Mouse (Mus musculus): Measurements from ENCODE around the gene Sim2. TPM values are rescaled to one million over a fixed set of nuclear protein-coding genes. Genes with fewer than 3 reads are reported as not detected.
A peak's percentile ranks its signal among the peaks of the same experiment; 100 is the strongest.

Sim2 gene
- polyA plus RNA-seq (2015; fragmentation: Nextera tagmentation; extraction: Ambion mirVana), result 0.05 and 0.67 TPM in 2 replicates

DNA sequence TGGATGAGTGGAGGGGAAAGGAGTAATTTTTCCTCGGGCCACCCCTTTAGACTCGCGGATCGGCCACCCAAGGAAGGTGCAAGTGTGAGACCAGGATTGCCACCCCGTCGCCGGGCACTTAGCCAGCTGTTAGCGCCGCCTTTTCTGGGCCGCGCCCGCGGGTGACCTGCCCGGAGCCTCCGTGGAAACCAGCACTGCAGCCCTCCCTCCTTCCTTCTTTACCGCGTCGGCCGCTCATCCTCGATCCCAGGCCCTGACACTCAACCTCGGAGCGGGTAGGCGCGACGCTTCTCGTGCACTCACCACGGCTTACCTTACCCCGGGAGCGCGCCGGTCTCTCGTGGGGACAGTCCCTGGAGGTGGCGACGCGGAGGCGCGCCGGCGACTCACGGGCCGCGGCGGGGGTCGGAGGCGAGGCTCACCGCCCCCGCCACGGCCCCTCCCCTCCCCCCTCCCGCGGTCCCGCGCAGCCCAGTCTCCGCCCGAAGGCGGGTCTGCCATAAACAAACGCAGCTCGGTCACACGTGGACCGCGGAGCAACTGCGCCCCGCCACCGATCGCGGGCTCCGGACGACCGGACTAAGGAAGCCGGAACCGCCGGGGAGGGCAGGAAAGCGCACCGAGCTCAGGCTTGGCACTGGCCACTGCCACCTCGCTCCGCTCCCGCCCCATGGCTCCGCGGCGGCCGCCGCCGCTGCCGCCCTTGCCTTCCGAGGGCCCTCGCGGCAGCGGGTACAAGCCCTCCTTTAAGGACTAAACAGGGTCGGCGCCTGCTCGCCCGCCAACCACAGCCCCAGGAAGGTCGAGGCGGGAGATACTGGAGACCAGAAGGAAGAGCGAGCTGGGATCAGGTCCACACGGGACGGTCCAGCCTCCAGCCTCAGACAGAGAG lies at the start of gene Sim2:
Sim2 (plus strand) TSS at position 221 of the 892 bp plus-strand sequence.
- Histone ChIP-seq H3K27me3 (peaks cover 97% of the 10 kb centered on the region), H3K27ac (no peak within 1 kb of the TSS), H3K4me3 (peak within 1 kb of the TSS; percentile 49), H3K36me3 (no peaks in the 10 kb centered on the region), H3K4me1 (replicated peaks) (peaks cover 24% of the 10 kb centered on the region), H3K9me3 (replicated peaks) (no peaks in the 10 kb centered on the region), H3K4me2 (peak within 1 kb of the TSS; percentile 78), H3K9ac (peak within 1 kb of the TSS; percentile 23)
- WGBS, result 2% methylated on average over 84 of the region's 96 CpGs
- ATAC-seq (replicated peaks; ENCODE audit: insufficient number of reproducible peaks, insufficient read depth, low FRiP score, low read depth), result no peak

DNA sequence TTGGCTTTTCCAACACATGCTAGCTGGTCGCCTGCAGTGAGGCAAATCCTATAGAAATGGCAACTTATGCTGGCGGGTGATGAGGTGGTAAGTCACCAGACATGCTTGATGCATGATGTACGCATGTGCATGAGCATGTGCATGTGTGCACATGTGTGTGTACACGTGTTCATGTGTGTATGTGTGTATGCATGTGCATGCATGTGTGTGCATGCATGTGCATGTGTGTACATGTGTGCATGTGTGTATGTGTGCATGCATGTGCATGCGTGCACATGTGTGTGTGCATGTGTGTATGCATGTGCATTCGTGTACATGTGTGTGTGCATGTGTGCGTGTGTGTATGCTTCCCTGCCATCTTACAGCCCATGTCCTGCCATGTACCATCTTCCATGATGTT lies 47.5 kb upstream of the Sim2 start:
- Histone ChIP-seq H3K4me2 (no peak overlapping the region), H3K9me3 (replicated peaks) (no peaks in the 10 kb centered on the region), H3K4me1 (replicated peaks) (peaks cover 6% of the 10 kb centered on the region; the same call in 1 of the 2 replicates), H3K27ac (no peak overlapping the region), H3K9ac (no peak overlapping the region), H3K4me3 (no peak overlapping the region), H3K36me3 (no peaks in the 10 kb centered on the region), H3K27me3 (peaks cover 25% of the 10 kb centered on the region)
- no peak for ATAC-seq (replicated peaks; ENCODE audit: insufficient number of reproducible peaks, insufficient read depth, low FRiP score, low read depth)
- WGBS, result 86% methylated on average over 7 of the region's 7 CpGs

DNA sequence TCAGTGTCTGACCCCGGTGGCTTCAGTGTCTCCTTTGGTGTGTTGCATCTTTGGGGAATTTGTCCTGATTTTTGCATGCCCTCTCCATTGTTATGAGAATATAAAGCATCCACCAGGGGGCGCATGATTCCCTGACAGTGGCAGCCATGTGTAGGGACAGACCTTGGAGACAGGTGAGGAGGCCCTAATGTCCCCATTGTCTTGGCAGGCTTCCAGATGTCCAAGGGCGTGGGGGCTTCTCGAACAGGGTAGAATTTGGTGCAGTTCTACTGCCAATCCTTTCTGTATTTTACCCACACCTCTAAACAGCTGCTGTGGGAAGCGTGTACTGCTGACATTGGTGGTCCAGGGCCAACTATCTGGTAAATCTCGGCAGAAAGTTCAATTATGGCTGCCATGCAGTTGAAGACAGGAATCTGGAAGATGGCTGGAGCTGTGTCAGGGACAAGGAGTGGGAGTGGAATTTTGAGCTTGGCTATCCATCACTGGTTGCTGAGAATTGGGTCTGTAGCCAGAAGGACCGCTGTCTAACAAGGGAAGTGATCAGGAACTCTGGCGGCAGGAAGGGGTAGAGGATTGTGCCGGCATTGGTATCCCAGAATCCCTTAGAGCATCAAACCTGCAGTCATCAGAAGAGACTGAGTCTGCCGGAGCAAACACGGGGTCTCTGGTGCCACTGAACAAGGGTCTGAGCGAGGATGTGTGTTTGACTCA lies 46.3 kb upstream of the Sim2 start:
- Histone ChIP-seq H3K27me3 (peaks cover 31% of the 10 kb centered on the region), H3K4me1 (replicated peaks) (peaks cover 6% of the 10 kb centered on the region; the same call in 1 of the 2 replicates), H3K9me3 (replicated peaks) (no peaks in the 10 kb centered on the region), H3K9ac (no peak overlapping the region), H3K4me3 (no peak overlapping the region), H3K36me3 (no peaks in the 10 kb centered on the region), H3K27ac (no peak overlapping the region), H3K4me2 (no peak overlapping the region)
- WGBS, result 59% methylated on average over 12 of the region's 12 CpGs
- ATAC-seq (replicated peaks; ENCODE audit: insufficient number of reproducible peaks, insufficient read depth, low FRiP score, low read depth), result no peak

DNA sequence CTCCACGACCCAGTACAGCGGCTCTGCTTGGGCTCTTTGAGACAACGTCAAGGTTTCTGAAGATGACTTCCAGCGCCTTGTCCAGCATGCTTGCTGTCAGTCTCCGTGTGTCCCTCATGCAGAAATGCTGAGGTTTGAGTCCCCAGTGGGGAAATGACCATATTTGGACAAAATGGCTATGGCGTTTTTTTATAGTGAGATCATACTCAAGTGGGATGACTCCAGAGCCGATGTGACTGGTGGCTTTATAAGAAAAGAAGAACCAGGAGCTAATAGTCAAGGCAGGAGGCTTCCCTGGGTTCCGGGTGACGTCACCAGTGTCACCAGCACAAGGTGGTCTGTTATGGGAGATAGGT lies 45.8 kb upstream of the Sim2 start:
- Histone ChIP-seq H3K4me3 (no peak overlapping the region), H3K27me3 (peaks cover 31% of the 10 kb centered on the region), H3K9me3 (replicated peaks) (no peaks in the 10 kb centered on the region), H3K4me1 (replicated peaks) (peaks cover 6% of the 10 kb centered on the region; the same call in 1 of the 2 replicates), H3K36me3 (no peaks in the 10 kb centered on the region), H3K27ac (no peak overlapping the region), H3K4me2 (no peak overlapping the region), H3K9ac (no peak overlapping the region)
- no peak for ATAC-seq (replicated peaks; ENCODE audit: insufficient number of reproducible peaks, insufficient read depth, low FRiP score, low read depth)
- WGBS, result 70% methylated on average over 9 of the region's 9 CpGs

DNA sequence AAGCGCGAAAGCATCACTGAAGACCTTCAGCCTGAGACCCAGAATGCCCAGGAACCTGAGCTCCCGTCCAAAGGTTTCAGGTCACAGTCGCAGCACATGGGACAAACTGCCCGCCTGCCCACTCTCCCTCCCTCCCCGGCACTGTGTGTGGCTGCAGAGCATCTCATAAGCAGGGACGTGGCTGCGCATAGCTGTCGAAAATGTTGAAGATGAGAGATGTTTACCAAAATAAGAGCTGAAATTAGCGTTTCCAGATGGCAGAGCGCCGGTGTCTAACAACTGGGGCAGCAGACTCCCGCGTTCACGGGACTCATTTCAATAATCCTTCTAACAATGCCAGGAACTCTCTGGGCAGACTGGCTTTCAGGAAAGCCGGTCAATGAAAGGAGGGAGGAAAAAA lies 44.2 kb upstream of the Sim2 start:
- no peaks in the 10 kb centered on the region for H3K36me3 ChIP-seq
- peaks cover 31% of the 10 kb centered on the region for H3K27me3 ChIP-seq
- H3K9ac ChIP-seq, result no peak overlapping the region
- WGBS, result 30% methylated on average over 16 of the region's 16 CpGs
- H3K9me3 ChIP-seq (replicated peaks), result no peaks in the 10 kb centered on the region
- no peak for ATAC-seq (replicated peaks; ENCODE audit: insufficient number of reproducible peaks, insufficient read depth, low FRiP score, low read depth)
- no peak overlapping the region for H3K27ac ChIP-seq
- H3K4me2 ChIP-seq, result peak overlapping the region; percentile 30
- H3K4me3 ChIP-seq, result no peak overlapping the region
- peaks cover 9% of the 10 kb centered on the region; the same call in 1 of the 2 replicates for H3K4me1 ChIP-seq (replicated peaks)

DNA sequence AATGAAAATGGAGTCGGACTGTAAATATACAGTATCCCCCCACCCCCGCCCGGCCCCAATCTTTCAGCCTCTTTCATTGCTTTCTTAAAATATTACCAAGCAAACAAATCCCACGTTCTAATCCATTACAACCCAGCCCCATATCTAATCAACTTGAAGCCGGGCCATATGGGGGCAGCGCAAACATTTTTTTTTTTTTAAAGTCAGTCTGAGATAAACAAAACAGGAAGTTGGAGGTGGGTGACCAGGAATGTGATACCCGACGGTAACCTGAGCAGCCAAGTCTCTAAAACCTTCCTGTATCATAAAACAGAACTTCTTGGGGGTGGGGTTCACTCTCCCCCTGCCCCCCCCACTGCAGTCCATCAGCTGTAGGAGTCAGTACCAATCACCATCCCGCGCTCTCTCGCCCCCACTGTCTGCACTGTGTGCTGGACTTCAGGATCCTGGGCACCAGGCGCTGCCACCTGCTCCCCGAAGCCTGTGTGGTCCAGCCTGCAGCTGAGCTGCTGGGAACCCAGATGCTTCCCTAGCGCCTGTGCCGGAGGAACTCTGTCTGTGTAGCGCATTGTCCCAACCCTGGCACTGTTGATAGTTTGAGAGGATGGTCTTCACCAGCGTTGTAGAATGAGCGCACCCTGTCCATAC lies 43.5 kb upstream of the Sim2 start:
- H3K4me3 ChIP-seq, result no peak overlapping the region
- no peak overlapping the region for H3K9ac ChIP-seq
- no peak overlapping the region for H3K27ac ChIP-seq
- H3K4me2 ChIP-seq, result peak overlapping the region; percentile 30
- H3K9me3 ChIP-seq (replicated peaks), result no peaks in the 10 kb centered on the region
- WGBS, result 40% methylated on average over 18 of the region's 18 CpGs
- ATAC-seq (replicated peaks; ENCODE audit: insufficient number of reproducible peaks, insufficient read depth, low FRiP score, low read depth), result no peak
- peaks cover 9% of the 10 kb centered on the region; the same call in 1 of the 2 replicates for H3K4me1 ChIP-seq (replicated peaks)
- peaks cover 31% of the 10 kb centered on the region for H3K27me3 ChIP-seq
- no peaks in the 10 kb centered on the region for H3K36me3 ChIP-seq

DNA sequence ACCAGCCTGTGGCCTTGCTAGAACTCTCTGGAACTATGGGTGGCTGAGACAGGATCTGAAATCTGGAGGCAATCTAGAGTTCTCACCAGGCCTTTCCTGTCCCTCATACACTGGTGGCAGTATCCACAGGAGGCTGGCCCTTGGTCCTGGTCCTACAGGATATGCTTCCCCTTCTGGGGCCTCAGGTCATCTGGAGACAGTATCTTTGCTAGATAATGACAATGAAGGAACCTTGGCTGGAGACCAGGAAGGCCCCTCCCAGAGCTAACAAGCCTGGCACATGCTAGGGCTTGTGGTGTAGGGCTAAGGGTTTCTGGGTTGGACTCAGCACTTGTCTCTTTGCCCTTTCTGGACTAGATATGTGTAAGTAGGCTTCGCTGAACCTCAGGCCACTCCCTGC lies 40.9 kb upstream of the Sim2 start:
- Histone ChIP-seq H3K4me3 (no peak overlapping the region), H3K9me3 (replicated peaks) (no peaks in the 10 kb centered on the region), H3K4me2 (no peak overlapping the region), H3K27me3 (peaks cover 31% of the 10 kb centered on the region), H3K36me3 (no peaks in the 10 kb centered on the region), H3K27ac (no peak overlapping the region), H3K4me1 (replicated peaks) (peaks cover 9% of the 10 kb centered on the region; the same call in 1 of the 2 replicates), H3K9ac (no peak overlapping the region)
- ATAC-seq (replicated peaks; ENCODE audit: insufficient number of reproducible peaks, insufficient read depth, low FRiP score, low read depth), result no peak
- WGBS, result 55% methylated on average over 1 of the region's 1 CpGs

DNA sequence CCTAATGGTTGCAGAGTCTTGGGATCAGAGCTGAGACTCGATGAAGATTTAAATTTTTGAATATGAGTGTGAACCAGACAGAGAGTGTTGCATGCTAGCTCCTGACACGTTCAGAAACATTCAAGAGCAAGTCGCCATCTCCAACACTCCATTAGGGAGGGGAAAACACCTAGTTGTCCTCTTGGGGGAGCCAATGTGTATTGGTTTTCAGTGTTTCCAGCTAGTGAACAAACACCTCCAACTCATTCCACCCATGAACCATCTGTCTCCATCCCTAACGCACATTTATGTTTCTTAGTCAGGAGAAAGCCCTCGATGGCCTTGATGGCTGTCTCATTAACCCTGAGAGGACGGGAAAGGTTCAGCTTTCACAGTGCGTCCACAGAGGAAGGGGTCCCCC lies 39.7 kb upstream of the Sim2 start:
- Histone ChIP-seq H3K4me1 (replicated peaks) (peaks cover 9% of the 10 kb centered on the region; the same call in 1 of the 2 replicates), H3K9me3 (replicated peaks) (no peaks in the 10 kb centered on the region), H3K9ac (no peak overlapping the region), H3K27me3 (peaks cover 23% of the 10 kb centered on the region), H3K36me3 (no peaks in the 10 kb centered on the region), H3K27ac (no peak overlapping the region), H3K4me2 (no peak overlapping the region), H3K4me3 (no peak overlapping the region)
- 42% methylated on average over 7 of the region's 7 CpGs for WGBS
- no peak for ATAC-seq (replicated peaks; ENCODE audit: insufficient number of reproducible peaks, insufficient read depth, low FRiP score, low read depth)

DNA sequence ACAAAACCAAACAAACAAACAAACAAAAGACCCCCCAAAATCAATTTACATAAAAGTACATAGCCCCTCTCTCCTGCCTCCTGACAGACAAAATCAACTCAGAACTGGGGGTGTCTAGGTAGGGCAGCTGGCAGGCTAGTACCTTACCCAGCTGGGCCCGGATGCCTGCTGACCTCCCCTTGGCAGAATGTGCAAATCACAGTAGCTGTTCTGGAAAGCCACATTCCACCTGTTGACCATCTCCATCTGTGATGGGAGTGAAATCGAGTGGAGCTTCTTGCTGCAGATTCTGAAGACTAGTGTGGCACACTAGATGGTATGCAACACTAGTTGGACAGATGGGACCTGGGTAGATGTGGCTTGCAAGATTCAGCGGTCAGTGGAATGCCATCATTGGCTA lies 34.4 kb upstream of the Sim2 start:
- no peaks in the 10 kb centered on the region for H3K36me3 ChIP-seq
- 83% methylated on average over 3 of the region's 3 CpGs for WGBS
- H3K9me3 ChIP-seq (replicated peaks), result no peaks in the 10 kb centered on the region
- H3K9ac ChIP-seq, result no peak overlapping the region
- no peak overlapping the region for H3K4me3 ChIP-seq
- ATAC-seq (replicated peaks; ENCODE audit: insufficient number of reproducible peaks, insufficient read depth, low FRiP score, low read depth), result no peak
- no peaks in the 10 kb centered on the region; the same call in 1 of the 2 replicates for H3K27me3 ChIP-seq
- H3K4me1 ChIP-seq (replicated peaks), result no peaks in the 10 kb centered on the region
- H3K27ac ChIP-seq, result no peak overlapping the region
- no peak overlapping the region for H3K4me2 ChIP-seq

DNA sequence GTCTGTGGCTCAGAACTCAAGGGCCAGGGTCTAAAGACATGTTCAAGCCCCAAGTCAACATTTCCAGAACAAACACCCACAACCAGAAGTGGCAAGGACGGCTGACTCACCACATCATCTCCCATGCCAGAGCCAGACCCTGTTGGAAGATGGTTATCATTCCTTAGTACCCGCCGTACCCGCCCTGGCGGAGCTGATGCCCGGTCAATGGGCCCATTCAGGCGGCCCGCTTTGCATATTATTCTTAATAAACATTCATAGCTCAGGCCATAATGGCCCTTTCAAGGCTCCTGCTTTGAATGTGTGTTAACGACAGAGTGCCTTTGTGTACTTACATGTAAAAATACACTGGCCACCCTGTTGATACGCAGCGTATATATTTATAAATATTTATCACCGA lies 29.6 kb upstream of the Sim2 start:
- no peak overlapping the region for H3K9ac ChIP-seq
- no peak overlapping the region for H3K4me2 ChIP-seq
- H3K4me1 ChIP-seq (replicated peaks), result peaks cover 4% of the 10 kb centered on the region
- no peaks in the 10 kb centered on the region for H3K9me3 ChIP-seq (replicated peaks)
- H3K27ac ChIP-seq, result no peak overlapping the region
- no peak for ATAC-seq (replicated peaks; ENCODE audit: insufficient number of reproducible peaks, insufficient read depth, low FRiP score, low read depth)
- H3K36me3 ChIP-seq, result no peaks in the 10 kb centered on the region
- H3K4me3 ChIP-seq, result no peak overlapping the region
- WGBS, result 87% methylated on average over 12 of the region's 12 CpGs
- H3K27me3 ChIP-seq, result no peaks in the 10 kb centered on the region

DNA sequence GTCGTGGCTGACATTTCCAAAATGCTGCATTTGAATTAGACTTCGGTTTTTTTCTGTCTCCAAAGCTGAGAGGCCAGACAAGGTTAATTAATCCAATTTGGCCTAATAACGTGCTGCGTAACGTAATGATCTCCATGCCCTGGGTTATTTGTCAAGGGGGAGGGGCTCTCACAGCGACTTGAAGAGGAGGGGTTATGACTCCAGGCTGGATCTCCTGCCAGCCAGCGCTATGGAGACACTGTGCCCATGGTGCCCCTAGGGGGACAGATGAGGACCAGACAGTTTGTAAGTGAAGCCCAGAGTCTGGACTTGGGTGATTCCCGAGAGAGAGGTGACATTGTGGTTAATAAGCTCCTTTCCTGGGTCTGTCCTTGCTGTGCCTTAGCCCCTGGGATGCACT lies 29.2 kb upstream of the Sim2 start:
- ATAC-seq (replicated peaks; ENCODE audit: insufficient number of reproducible peaks, insufficient read depth, low FRiP score, low read depth), result no peak
- Histone ChIP-seq H3K36me3 (no peaks in the 10 kb centered on the region), H3K9ac (no peak overlapping the region), H3K4me3 (no peak overlapping the region), H3K4me2 (no peak overlapping the region), H3K27ac (no peak overlapping the region), H3K4me1 (replicated peaks) (peaks cover 4% of the 10 kb centered on the region), H3K9me3 (replicated peaks) (no peaks in the 10 kb centered on the region), H3K27me3 (no peaks in the 10 kb centered on the region)
- 69% methylated on average over 8 of the region's 8 CpGs for WGBS
